Mouse (Mus musculus): ENCODE results near the gene Mroh2a. TPM values are rescaled to one million over a fixed set of nuclear protein-coding genes. Genes with fewer than 3 reads are reported as not detected.

Gene Mroh2a
- total and polyA plus RNA-seq, 3 experiments, result 0.06 to 0.13 TPM; not detected in 1

- Histone ChIP-seq H3K79me2 (replicated peaks; ENCODE audit: control insufficient read depth, insufficient read depth, low read length) (no peaks in the 10 kb centered on the region), H3K27ac (no peak overlapping the region), H3K36me3 (ENCODE audit: control insufficient read depth, insufficient read depth, low read length) (no peaks in the 10 kb centered on the region), H3K4me1 (ENCODE audit: control insufficient read depth, insufficient read depth, low read length) (no peaks in the 10 kb centered on the region), H3K9ac (ENCODE audit: low read depth, low read length) (no peak overlapping the region), H3K27me3 (ENCODE audit: control insufficient read depth, insufficient read depth, low read length) (no peaks in the 10 kb centered on the region), H3K4me3 (no peak overlapping the region)
- intact Hi-C loops (cut with DNase I), result no loop called here
- no peak for TF ChIP-seq EP300 (IDR thresholded peaks at IDR 0.05; ENCODE audit: insufficient read depth, low read depth, low read length)
- no peak for TF ChIP-seq POLR2A (IDR thresholded peaks at IDR 0.05; ENCODE audit: insufficient read depth, low read depth, low read length)
- no peak for TF ChIP-seq CTCF (IDR thresholded peaks at IDR 0.05)
- 60% methylated on average over 7 of the region's 7 CpGs for WGBS
- peak in 1 of 2 experiments; percentile 23 for DNase-seq
These were observed 5.2 kb downstream of the Mroh2a start for GRCm38 (mm10) chr1:88231803-88232499.

GRCm38 (mm10) chr1:88232664-88233380, 6.0 kb downstream of the Mroh2a start:
- DNase-seq, result peak in 1 of 2 experiments; percentile 30
- WGBS, result 48% methylated on average over 3 of the region's 3 CpGs
- intact Hi-C loops (cut with DNase I), result no loop called here

GRCm38 (mm10) chr1:88233421-88234247, 6.8 kb downstream of the Mroh2a start:
- TF ChIP-seq POLR2A (IDR thresholded peaks at IDR 0.05; ENCODE audit: insufficient read depth, low read depth, low read length) (no peak), EP300 (IDR thresholded peaks at IDR 0.05; ENCODE audit: insufficient read depth, low read depth, low read length) (no peak), CTCF (IDR thresholded peaks at IDR 0.05) (no peak)

More at GRCm38 (mm10) chr1:88232664-88233380, 6.0 kb downstream of the Mroh2a start:
- Histone ChIP-seq H3K36me3 (ENCODE audit: control insufficient read depth, insufficient read depth, low read length) (no peaks in the 10 kb centered on the region), H3K4me1 (ENCODE audit: control insufficient read depth, insufficient read depth, low read length) (no peaks in the 10 kb centered on the region), H3K79me2 (replicated peaks; ENCODE audit: control insufficient read depth, insufficient read depth, low read length) (no peaks in the 10 kb centered on the region), H3K27me3 (ENCODE audit: control insufficient read depth, insufficient read depth, low read length) (no peaks in the 10 kb centered on the region), H3K4me3 (no peak overlapping the region), H3K9ac (ENCODE audit: low read depth, low read length) (no peak overlapping the region), H3K27ac (no peak overlapping the region)
- TF ChIP-seq POLR2A (IDR thresholded peaks at IDR 0.05; ENCODE audit: insufficient read depth, low read depth, low read length) (no peak), EP300 (IDR thresholded peaks at IDR 0.05; ENCODE audit: insufficient read depth, low read depth, low read length) (no peak), CTCF (IDR thresholded peaks at IDR 0.05) (no peak)

GRCm38 (mm10) chr1:88234248-88234610, 7.4 kb downstream of the Mroh2a start:
- no peaks in the 10 kb centered on the region for H3K79me2 ChIP-seq (replicated peaks; ENCODE audit: control insufficient read depth, insufficient read depth, low read length)

More at GRCm38 (mm10) chr1:88233421-88234247, 6.8 kb downstream of the Mroh2a start:
- H3K27ac ChIP-seq, result no peak overlapping the region
- no peak overlapping the region for H3K4me3 ChIP-seq
- WGBS, result 59% methylated on average over 14 of the region's 14 CpGs
- no peaks in the 10 kb centered on the region for H3K4me1 ChIP-seq (ENCODE audit: control insufficient read depth, insufficient read depth, low read length)
- intact Hi-C loops (cut with DNase I), result no loop called here
- H3K27me3 ChIP-seq (ENCODE audit: control insufficient read depth, insufficient read depth, low read length), result no peaks in the 10 kb centered on the region
- H3K9ac ChIP-seq (ENCODE audit: low read depth, low read length), result no peak overlapping the region
- H3K79me2 ChIP-seq (replicated peaks; ENCODE audit: control insufficient read depth, insufficient read depth, low read length), result no peaks in the 10 kb centered on the region
- H3K36me3 ChIP-seq (ENCODE audit: control insufficient read depth, insufficient read depth, low read length), result no peaks in the 10 kb centered on the region
- peak in 1 of 2 experiments; percentile 37 for DNase-seq

GRCm38 (mm10) chr1:88234646-88235045, 7.9 kb downstream of the Mroh2a start:
- 40% methylated on average over 5 of the region's 5 CpGs for WGBS
- no peak overlapping the region for H3K27ac ChIP-seq
- H3K4me1 ChIP-seq (ENCODE audit: control insufficient read depth, insufficient read depth, low read length), result no peaks in the 10 kb centered on the region
- no peaks in the 10 kb centered on the region for H3K36me3 ChIP-seq (ENCODE audit: control insufficient read depth, insufficient read depth, low read length)
- H3K27me3 ChIP-seq (ENCODE audit: control insufficient read depth, insufficient read depth, low read length), result no peaks in the 10 kb centered on the region
- DNase-seq, result no peak
- H3K79me2 ChIP-seq (replicated peaks; ENCODE audit: control insufficient read depth, insufficient read depth, low read length), result no peaks in the 10 kb centered on the region
- no peak overlapping the region for H3K4me3 ChIP-seq
- intact Hi-C loops (cut with DNase I), result no loop called here
- H3K9ac ChIP-seq (ENCODE audit: low read depth, low read length), result no peak overlapping the region
- TF ChIP-seq EP300 (IDR thresholded peaks at IDR 0.05; ENCODE audit: insufficient read depth, low read depth, low read length) (no peak), CTCF (IDR thresholded peaks at IDR 0.05) (no peak), POLR2A (IDR thresholded peaks at IDR 0.05; ENCODE audit: insufficient read depth, low read depth, low read length) (no peak)

More at GRCm38 (mm10) chr1:88234248-88234610, 7.4 kb downstream of the Mroh2a start:
- intact Hi-C loops (cut with DNase I), result no loop called here
- 57% methylated on average over 4 of the region's 4 CpGs for WGBS
- no peaks in the 10 kb centered on the region for H3K36me3 ChIP-seq (ENCODE audit: control insufficient read depth, insufficient read depth, low read length)
- TF ChIP-seq CTCF (IDR thresholded peaks at IDR 0.05) (no peak), POLR2A (IDR thresholded peaks at IDR 0.05; ENCODE audit: insufficient read depth, low read depth, low read length) (no peak), EP300 (IDR thresholded peaks at IDR 0.05; ENCODE audit: insufficient read depth, low read depth, low read length) (no peak)
- no peak overlapping the region for H3K9ac ChIP-seq (ENCODE audit: low read depth, low read length)
- no peaks in the 10 kb centered on the region for H3K4me1 ChIP-seq (ENCODE audit: control insufficient read depth, insufficient read depth, low read length)
- H3K27me3 ChIP-seq (ENCODE audit: control insufficient read depth, insufficient read depth, low read length), result no peaks in the 10 kb centered on the region
- no peak for DNase-seq
- H3K4me3 ChIP-seq, result no peak overlapping the region
- no peak overlapping the region for H3K27ac ChIP-seq

All from heart, adult 2 months (tissue).